Mouse (Mus musculus) v-Abl transformed pro-B cells (cell line): ENCODE measurements at regions not wholly inside any gene's neighbourhood (a gene's known extent, or its start where the extent isn't known, plus 50 kb on each side); places are given as distances from the start of the nearest gene placed in this dataset.

Experiments
- in situ Hi-C, 2 experiments: fragments of 400-800 bp; cut with MboI; formaldehyde crosslinking; loops; one replicate each; pipeline ENCODE4 v1.15.1; 2025; ENCODE audit not compliant: unreplicated experiment in 2 of 2

DNA sequence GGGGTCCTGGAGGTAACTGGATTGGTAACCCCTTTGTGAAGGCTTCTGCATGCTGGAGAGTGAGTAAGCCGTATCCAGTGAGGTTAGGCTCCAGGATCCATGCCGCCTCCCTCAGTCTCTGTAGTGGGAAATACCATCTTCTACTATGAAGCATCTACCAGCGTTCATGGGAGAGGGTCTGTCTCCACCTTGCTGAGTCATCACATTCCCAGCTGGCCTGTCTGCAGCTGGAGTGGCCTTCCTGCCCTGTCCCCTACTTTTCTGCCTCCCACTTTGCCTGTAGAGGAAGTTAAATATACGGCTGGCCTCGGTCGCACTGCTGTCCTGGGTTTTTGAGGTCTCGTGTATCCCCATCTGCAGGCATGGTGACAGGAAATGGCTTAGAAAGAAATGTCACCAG is 78.0 kb upstream of the Sec14l1 start:
- in situ Hi-C loops: loop anchor here (25.0 kb wide), 2 partner anchors 525 to 1300 kb away; no protein-coding TSS in a partner anchor

DNA sequence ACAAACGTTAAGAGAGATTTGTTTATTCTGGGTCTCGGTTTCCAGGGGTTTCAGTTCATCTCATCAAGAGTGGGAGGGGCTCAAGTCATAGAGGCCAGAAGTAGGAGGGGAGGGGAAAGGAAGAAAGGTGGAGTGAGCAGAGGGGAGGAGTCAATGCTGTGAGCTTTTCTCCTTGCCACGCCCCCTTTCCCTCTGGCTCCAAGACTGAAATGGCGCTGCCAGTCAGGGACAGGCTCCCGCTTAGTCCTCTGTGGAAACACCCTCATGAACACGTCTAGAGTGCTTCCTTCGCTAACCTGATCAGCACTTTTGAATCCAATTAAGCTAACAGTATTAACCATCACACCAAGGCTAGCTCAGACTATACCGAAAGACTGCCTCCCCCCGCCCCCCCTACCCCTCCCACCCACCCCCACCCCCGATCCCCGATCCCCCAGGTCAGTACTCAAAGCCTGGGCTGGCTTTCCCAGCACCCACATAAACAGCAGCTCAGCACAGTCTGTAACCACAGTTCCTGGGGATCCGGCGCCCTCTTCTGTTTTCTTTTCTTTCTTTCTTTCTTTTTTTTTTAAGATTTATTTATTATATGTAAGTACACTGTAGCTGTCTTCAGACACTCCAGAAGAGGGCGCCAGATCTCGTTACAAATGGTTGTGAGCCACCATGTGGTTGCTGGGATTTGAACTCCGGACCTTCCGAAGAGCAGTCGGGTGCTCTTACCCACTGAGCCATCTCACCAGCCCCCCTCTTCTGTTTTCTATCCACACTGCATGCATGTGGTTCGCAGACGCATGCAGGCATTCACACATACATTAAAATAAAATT is 76.5 kb upstream of the Sec14l1 start:
- in situ Hi-C loops: loop anchor here (25.0 kb wide), 2 partner anchors 526 to 1301 kb away; no protein-coding TSS in a partner anchor

- in situ Hi-C loops: loop anchor here (5.0 to 25.0 kb wide), 3 partner anchors 154 to 1304 kb away; no protein-coding TSS in a partner anchor
These were observed 74.1 kb upstream of the Sec14l1 start for GRCm38 (mm10) chr11:117040829-117041228.

- in situ Hi-C loops: loop anchor here (5.0 to 25.0 kb wide), 3 partner anchors 155 to 1305 kb away; no protein-coding TSS in a partner anchor
These were observed 72.6 kb upstream of the Sec14l1 start for GRCm38 (mm10) chr11:117042336-117042735.

DNA sequence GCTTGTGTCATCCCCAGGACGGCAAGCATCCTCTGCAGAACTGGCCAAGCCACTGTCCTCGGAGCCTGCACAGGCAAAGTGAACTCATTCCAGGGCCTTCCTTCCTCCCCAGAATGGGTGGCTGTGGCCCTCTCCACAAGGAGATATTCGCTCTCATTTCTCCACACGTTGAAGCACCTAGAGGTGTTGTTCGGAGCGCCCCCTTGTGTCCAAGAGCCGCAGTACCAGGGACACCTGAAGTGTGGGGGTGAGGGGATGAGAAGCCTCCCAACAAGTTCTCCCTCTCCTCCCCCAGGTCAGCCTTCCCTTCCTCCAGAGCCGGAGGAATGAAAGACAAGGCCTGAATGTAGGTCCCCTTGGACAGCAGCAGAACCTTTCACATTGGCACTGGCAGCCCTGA is 71.4 kb upstream of the Sec14l1 start:
- in situ Hi-C loops: loop anchor here (5.0 to 25.0 kb wide), 3 partner anchors 156 to 1306 kb away; no protein-coding TSS in a partner anchor

- in situ Hi-C loops: loop anchor here (5.0 to 25.0 kb wide), 3 partner anchors 157 to 1307 kb away; no protein-coding TSS in a partner anchor
These were observed 70.2 kb upstream of the Sec14l1 start for GRCm38 (mm10) chr11:117044731-117045130.

DNA sequence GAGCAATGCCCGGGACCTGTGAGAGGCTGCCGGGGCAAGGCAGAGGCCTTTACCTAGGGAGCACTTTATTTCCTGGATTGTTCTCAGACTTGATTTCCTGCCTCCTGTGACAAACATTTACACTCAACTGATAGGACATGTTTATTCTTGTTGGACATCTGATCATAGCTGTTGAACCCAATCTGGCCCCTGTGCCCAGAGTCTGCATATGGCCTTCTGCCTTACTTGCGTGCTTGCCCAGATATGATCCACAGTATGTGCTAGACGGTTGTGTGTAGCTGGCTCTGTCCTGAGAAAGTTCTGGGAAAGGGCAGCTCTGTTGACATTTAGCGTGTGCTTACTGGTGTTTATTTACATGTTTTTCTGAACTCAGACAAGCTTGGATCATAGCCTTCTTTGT is 68.3 kb upstream of the Sec14l1 start:
- in situ Hi-C loops: loop anchor here (25.0 kb wide), 2 partner anchors 534 to 1309 kb away; no protein-coding TSS in a partner anchor

- in situ Hi-C loops: loop anchor here (25.0 kb wide), 2 partner anchors 535 to 1310 kb away; no protein-coding TSS in a partner anchor
These were observed 67.6 kb upstream of the Sec14l1 start for GRCm38 (mm10) chr11:117047172-117047950.

- in situ Hi-C loops: loop anchor here (25.0 kb wide), 2 partner anchors 537 to 1312 kb away; no protein-coding TSS in a partner anchor
These were observed 66.1 kb upstream of the Sec14l1 start for GRCm38 (mm10) chr11:117048911-117049310.

DNA sequence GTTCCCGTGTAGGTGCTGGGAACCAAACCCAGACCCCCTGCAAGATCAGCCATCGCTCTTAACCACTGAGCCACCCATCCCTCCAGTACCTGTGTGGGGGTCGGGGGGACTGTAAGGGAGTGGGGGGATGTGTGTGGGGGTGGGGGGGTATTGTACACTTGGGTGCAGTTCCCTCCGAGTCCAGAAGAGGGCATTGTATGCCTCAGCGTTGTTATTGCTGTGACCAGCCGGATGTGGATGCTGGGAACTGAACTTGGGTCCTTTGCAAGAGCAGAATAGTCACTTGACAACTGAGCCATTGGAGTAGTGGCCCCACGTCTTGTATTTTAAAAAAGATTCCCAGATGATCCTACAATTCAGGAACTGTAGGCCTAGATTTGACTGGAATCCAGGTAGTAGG is 64.2 kb upstream of the Sec14l1 start:
- in situ Hi-C loops: loop anchor here (5.0 to 10.0 kb wide), 3 partner anchors 236 to 413 kb away; no protein-coding TSS in a partner anchor

DNA sequence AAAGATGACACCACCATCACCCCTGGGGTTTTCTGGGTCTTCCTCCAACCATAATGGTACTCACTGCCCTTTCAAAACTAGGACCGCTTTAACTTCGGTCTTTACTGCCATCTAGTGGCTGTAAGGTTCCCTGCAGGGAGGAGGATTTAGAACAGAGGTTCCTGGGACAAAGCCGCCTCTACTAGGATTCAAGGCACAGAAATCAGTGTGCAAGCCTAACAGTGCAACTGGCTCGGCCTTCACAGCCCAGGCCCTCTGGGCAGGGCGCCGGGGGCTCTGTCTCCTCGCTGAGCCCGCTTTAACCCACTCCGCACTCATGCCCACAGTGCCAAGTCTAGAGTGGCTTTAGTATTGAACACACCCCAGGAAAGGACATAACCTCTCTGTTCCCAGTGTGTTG is 58.0 kb upstream of the Sec14l1 start:
- in situ Hi-C loops: loop anchor here (10.0 kb wide), 2 partner anchors 242 to 412 kb away; no protein-coding TSS in a partner anchor

DNA sequence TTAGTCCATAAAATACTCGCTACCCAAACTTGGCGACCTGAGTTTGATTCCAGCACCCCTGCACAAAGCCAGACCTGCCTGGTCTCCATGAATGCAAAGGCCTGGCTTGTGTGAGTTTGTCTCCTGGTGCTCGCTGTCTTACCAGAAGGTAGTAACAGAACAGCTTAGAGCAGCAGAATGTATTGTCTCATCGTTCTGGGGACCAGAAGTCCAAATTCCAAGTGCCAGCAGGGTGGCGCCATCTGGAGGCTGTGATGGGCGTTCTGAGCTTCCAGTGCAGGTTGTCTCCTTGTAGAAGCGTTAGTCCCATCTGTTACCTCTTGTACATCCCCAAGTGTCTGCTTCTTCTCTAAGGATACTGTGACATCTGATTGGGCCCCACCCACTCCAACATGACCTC is 57.5 kb upstream of the Sec14l1 start:
- in situ Hi-C loops: loop anchor here (10.0 kb wide), 2 partner anchors 243 to 413 kb away; no protein-coding TSS in a partner anchor

DNA sequence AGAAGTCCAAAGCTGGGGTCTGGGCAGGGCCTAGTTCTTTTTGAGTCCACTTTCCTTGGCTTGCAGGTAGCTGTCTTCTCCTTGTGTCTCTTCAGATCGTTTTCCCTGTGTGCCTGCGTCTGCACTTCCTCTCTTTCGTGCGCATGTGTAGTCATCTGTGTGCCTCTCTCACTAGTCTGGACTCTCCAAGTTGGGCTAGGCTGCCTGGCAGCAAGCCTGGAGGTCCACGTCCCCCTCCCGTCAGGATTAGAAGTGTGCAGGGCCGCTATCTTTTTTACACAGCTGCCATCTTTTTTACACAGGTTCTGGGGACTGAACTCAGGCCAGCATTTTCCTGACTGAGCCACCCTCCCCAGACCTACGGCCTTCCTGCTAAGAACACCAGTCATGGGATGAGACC is 55.8 kb upstream of the Sec14l1 start:
- in situ Hi-C loops: loop anchor here (10.0 kb wide), 2 partner anchors 244 to 414 kb away; no protein-coding TSS in a partner anchor

DNA sequence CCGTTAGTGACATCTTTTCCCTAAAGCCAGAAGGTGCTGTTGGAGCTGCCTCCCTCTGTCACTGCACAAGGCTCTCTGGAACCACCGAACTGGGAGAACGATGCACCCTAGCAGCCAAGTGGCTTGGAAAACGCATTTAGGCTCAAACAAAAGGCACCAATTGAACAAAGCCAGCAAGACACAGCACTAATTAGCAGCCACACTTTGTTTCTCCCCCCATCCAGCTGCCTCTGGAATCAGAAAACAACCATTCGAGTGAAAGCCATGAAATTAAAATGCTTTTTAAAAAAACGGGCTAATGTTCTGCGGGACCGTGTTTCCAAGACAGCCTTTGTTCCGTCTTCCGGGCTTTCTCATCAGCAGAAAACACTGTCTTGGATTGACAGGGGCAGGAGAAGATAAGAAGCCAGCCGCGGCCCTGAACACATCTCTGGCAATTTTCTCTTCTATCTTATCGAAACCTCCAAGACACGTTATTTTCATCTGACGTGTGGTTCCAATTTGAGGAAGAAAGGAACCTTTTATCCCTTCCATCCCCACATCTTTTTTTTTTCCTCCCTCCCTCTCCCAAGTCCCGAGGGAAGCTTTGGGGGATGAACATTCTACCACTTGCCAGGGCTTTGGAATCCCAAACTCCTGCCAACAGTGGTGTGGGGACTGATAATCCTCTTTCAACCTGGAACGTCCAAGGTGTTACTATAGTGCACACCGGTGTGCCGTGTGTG is 54.8 kb upstream of the Sec14l1 start:
- in situ Hi-C loops: loop anchor here (10.0 kb wide), 2 partner anchors 245 to 415 kb away; no protein-coding TSS in a partner anchor

DNA sequence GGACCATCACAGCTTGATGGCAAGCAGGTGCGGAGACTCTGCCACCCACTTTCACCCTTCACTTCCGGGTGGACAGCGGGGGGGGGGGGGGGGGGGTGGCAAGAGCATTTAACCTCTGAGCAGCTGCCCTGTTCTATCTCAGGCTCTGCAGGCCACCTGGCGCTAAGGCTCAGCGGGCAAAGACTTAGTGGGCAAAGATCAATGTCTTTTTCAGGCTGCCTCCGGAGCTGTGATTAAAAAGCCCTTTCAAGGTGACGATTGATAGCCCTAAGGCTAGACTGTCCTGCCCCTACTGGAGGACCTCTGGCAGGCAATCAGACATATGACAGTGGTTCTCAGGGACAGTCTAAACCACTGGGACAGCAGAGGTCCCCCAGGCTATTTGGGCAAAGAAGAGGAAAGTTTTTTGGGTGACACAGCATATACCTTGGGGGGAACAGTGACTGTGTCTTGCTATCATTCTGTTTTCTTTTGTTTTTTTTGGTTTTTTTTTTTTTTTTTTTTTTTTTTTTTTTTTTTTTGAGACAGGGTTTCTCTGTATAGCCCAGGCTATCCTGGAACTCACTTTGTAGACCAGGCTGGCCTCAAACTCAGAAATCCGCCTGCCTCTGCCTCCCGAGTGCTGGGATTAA is 54.1 kb upstream of the Sec14l1 start:
- in situ Hi-C loops: no loop called here

DNA sequence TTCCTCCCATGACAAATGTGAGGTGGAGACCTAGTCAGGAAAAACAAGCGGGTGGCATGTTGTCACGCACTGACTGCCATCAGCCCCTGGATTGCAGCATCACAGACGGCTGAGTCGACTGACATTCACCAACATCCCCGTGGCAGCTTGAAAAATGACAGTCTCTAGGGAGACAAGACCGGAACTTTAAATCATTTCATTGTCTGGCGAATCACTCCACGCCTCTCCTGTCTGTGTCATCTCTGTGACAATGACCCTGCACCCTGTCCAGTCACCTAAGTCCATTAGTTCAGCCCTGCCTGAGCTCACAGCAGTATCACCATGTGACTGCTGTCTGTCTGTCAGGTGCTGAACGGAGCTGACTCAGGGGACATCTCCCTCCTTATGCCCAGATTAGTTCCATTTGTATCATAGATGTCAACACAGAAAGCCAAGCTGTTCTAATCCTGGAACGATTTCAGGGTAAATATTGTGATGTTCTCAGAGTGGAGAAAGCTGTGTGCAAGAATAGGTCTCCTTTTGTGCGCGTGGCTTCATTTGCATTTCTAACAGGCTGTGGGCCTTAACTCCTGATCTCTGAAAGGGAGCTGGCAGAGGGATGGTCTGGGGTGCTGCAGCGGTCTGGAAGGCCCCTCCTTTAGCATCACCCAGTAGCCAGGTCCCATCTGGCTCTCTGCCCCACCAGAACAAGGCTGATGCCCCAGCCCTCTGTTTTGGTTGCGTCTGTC is 52.0 kb upstream of the Sec14l1 start:
- in situ Hi-C loops: no loop called here
